Mouse (Mus musculus): ENCODE results near the gene Txnl4b. TPM values are rescaled to one million over a fixed set of nuclear protein-coding genes. Genes with fewer than 3 reads are reported as not detected.
A peak's percentile ranks its signal among the peaks of the same experiment; 100 is the strongest.

The Txnl4b gene
- polyA plus RNA-seq, 1 experiment from 2014 or later: 13.9 TPM

DNA sequence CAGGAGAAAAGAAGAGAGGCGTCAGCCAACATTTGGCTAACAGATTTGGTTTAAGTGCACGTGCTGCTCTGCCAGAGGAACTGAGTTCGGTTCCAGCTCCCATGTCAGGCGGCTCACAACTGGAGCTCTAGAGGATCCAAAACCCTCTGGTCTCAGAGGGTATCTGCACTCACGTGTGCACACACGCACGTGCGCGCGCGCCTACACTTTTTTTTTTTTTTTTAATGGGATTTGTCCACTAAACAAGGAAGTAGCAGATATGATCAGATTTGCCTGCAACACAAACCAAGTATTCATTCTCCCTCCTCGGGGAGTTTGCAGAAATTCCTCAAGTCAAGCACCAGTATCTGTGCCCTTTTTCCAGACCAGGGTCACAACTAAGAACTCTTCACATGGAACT is 42.0 kb downstream of the Txnl4b start:
- Histone ChIP-seq H3K9me3 (replicated peaks) (no peaks in the 10 kb centered on the region), H3K36me3 (peaks cover 33% of the 10 kb centered on the region), H3K9ac (peak overlapping the region; percentile 76), H3K27me3 (replicated peaks) (no peaks in the 10 kb centered on the region), H3K4me2 (peak overlapping the region; percentile 91), H3K4me1 (peaks cover 29% of the 10 kb centered on the region), H3K4me3 (peak overlapping the region; percentile 64), H3K27ac (peak overlapping the region; percentile 94)
- WGBS (ENCODE audit: insufficient replicate concordance): 4% methylated on average over 12 of the region's 12 CpGs
- no peak for ATAC-seq

- peak within 1 kb of the TSS; percentile 94 for H3K27ac ChIP-seq
- peak within 1 kb of the TSS; percentile 76 for H3K9ac ChIP-seq
- under 1% methylated on average over 42 of the region's 42 CpGs for WGBS (ENCODE audit: insufficient replicate concordance)
- H3K4me1 ChIP-seq: peaks cover 33% of the 10 kb centered on the region
- H3K4me2 ChIP-seq: peak within 1 kb of the TSS; percentile 91
- peak within 1 kb of the TSS; percentile 64 for H3K4me3 ChIP-seq
- H3K27me3 ChIP-seq (replicated peaks): no peaks in the 10 kb centered on the region
- peaks cover 25% of the 10 kb centered on the region for H3K36me3 ChIP-seq
- ATAC-seq: peak; percentile 99
- H3K9me3 ChIP-seq (replicated peaks): no peaks in the 10 kb centered on the region
These were observed 42.8 kb downstream of the Txnl4b start, which contains the start of gene Dhodh for GRCm38 (mm10) chr8:109608271-109609152. Gene Dhodh, minus strand, starts transcription at chr8:109608673.

GRCm38 (mm10) chr8:109609153-109609502 is 43.4 kb downstream of the Txnl4b start:
- H3K4me2 ChIP-seq: peak overlapping the region; percentile 91
- peaks cover 37% of the 10 kb centered on the region for H3K4me1 ChIP-seq
- no peaks in the 10 kb centered on the region for H3K9me3 ChIP-seq (replicated peaks)
- peak overlapping the region; percentile 94 for H3K27ac ChIP-seq
- no peak for ATAC-seq
- peaks cover 18% of the 10 kb centered on the region for H3K36me3 ChIP-seq
- WGBS (ENCODE audit: insufficient replicate concordance): 12% methylated on average over 5 of the region's 5 CpGs
- H3K4me3 ChIP-seq: peak overlapping the region; percentile 64
- H3K27me3 ChIP-seq (replicated peaks): no peaks in the 10 kb centered on the region
- H3K9ac ChIP-seq: peak overlapping the region; percentile 76

DNA sequence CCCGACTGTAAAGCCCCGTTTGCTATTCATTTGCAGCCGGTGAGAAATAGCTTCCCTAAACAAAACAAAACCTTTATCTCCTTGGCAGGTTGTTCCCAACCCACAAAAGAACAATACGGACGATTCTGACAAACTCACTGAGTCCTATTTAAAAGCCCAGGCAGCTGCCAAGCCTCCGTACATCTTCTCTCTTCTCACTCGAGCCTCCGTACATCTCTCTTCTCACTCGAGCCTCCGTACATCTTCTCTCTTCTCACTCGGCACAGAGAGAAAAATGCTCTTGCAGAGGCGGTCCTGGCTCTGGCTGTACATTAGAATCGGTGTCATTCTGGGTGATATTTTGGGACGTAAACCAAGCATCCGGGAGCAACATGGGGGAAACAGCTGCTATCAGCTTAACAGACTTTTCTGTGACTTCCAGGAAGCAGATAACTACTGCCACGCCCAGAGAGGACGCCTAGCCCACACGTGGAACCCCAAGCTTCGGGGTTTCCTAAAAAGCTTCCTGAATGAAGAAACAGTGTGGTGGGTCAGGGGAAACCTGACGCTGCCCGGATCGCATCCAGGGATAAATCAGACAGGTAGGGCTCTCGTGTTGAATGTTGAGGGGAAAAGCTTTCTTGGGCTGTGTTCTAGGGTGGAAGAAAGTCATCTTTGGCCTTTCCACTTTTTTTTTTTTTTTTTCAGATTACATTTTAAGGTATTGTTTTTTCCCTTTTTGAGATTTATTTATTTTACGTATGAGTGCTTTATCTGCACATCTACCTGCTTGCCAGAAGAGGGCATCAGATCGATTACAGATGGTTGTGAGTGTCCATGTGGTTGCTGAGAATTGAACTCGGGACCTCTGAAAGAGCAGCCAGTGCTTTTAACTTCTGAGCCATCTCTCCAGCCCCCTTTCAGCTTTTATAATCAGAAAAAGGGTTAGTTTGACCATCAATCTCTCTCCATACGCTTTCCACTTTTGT is 48.8 kb downstream of the Txnl4b start, which contains the start of gene Pkd1l3:
TSS of gene Pkd1l3 (plus strand) at position 275 of the 968 bp plus-strand sequence.
- Histone ChIP-seq H3K9ac (peak within 1 kb of the TSS; percentile 50), H3K27me3 (replicated peaks) (no peaks in the 10 kb centered on the region), H3K4me3 (peak within 1 kb of the TSS; percentile 54), H3K36me3 (no peaks in the 10 kb centered on the region; the same call in 1 of the 2 replicates), H3K4me1 (peaks cover 25% of the 10 kb centered on the region), H3K9me3 (replicated peaks) (peaks cover 2% of the 10 kb centered on the region; the same call in 1 of the 2 replicates), H3K4me2 (peak within 1 kb of the TSS; percentile 74), H3K27ac (peak within 1 kb of the TSS; percentile 3)
- WGBS (ENCODE audit: insufficient replicate concordance): 15% methylated on average over 27 of the region's 27 CpGs
- peak; percentile 79 for ATAC-seq

- no peaks in the 10 kb centered on the region; the same call in 1 of the 2 replicates for H3K36me3 ChIP-seq
- H3K27me3 ChIP-seq (replicated peaks): no peaks in the 10 kb centered on the region
- H3K27ac ChIP-seq: no peak overlapping the region
- 57% methylated on average over 3 of the region's 3 CpGs for WGBS (ENCODE audit: insufficient replicate concordance)
- no peak overlapping the region for H3K9ac ChIP-seq
- H3K9me3 ChIP-seq (replicated peaks): peaks cover 4% of the 10 kb centered on the region; the same call in 1 of the 2 replicates
- no peak for ATAC-seq
- no peak overlapping the region for H3K4me2 ChIP-seq
- H3K4me1 ChIP-seq: peaks cover 20% of the 10 kb centered on the region
- no peak overlapping the region for H3K4me3 ChIP-seq
These were observed 49.9 kb downstream of the Txnl4b start for GRCm38 (mm10) chr8:109615569-109615968.

Other genes starting within 250 kb of the Txnl4b start
- not detected in 2 replicates for gene Pmfbp1, start 71.9 kb upstream of the Txnl4b start, polyA plus RNA-seq (2016; fragmentation: Nextera tagmentation; extraction: Ambion mirVana)
- 18.6 and 19.8 TPM in 2 replicates for gene Dhx38, start within 50 bp of the Txnl4b start, polyA plus RNA-seq (2016; fragmentation: Nextera tagmentation; extraction: Ambion mirVana)
- gene Hp, start 13.3 kb downstream of the Txnl4b start, polyA plus RNA-seq (2016; fragmentation: Nextera tagmentation; extraction: Ambion mirVana): 10.5 and 10.8 TPM in 2 replicates
- 33.3 and 35.3 TPM in 2 replicates for gene Dhodh, start 42.8 kb downstream of the Txnl4b start, polyA plus RNA-seq (2016; fragmentation: Nextera tagmentation; extraction: Ambion mirVana)
- gene Pkd1l3, start 48.6 kb downstream of the Txnl4b start, polyA plus RNA-seq (2016; fragmentation: Nextera tagmentation; extraction: Ambion mirVana): 0.97 and 2.0 TPM in 2 replicates
- gene Ist1, start 127.4 kb downstream of the Txnl4b start, polyA plus RNA-seq (2016; fragmentation: Nextera tagmentation; extraction: Ambion mirVana): 48.0 and 49.6 TPM in 2 replicates
- gene Zfp821, start 139.7 kb downstream of the Txnl4b start, polyA plus RNA-seq (2016; fragmentation: Nextera tagmentation; extraction: Ambion mirVana): 9.9 and 11.4 TPM in 2 replicates
- gene Atxn1l, start 171.8 kb downstream of the Txnl4b start, polyA plus RNA-seq (2016; fragmentation: Nextera tagmentation; extraction: Ambion mirVana): 3.9 and 4.6 TPM in 2 replicates
- 25.8 and 25.9 TPM in 2 replicates for gene Ap1g1, start 212.7 kb downstream of the Txnl4b start, polyA plus RNA-seq (2016; fragmentation: Nextera tagmentation; extraction: Ambion mirVana)